Mouse (Mus musculus) C2C12 (cell line): ENCODE results near the gene Naip6. TPM values are rescaled to one million over a fixed set of nuclear protein-coding genes. Genes with fewer than 3 reads are reported as not detected.
"Not testable (repeated sequence)": the region's sequence is repeated elsewhere in the genome, so short reads cannot be mapped to it uniquely, and the experiment has no call there.

ENCODE experiments used
- H3K27me3 ChIP-seq: one replicate; pipeline ENCODE4 v1.6.1; 2011; ENCODE audit not compliant: control insufficient read depth, insufficient read depth, insufficient read length
- H3K36me3 ChIP-seq: one replicate; pipeline ENCODE4 v1.6.1; 2011; ENCODE audit not compliant: control insufficient read depth, insufficient read depth
- H3K4me3 ChIP-seq: one replicate; pipeline ENCODE4 v1.5.1; 2011; ENCODE audit warnings: mild to moderate bottlenecking, control low read depth; ENCODE audit not compliant: poor library complexity, insufficient read depth, severe bottlenecking
- H3K79me2 ChIP-seq: one replicate; pipeline ENCODE4 v1.6.1; 2011; ENCODE audit not compliant: control insufficient read depth, insufficient read depth
- H3K79me3 ChIP-seq: one replicate; pipeline ENCODE4 v1.6.1; 2011; ENCODE audit warnings: low read depth, control low read depth
- H3ac ChIP-seq: one replicate; pipeline ENCODE3; 2011; ENCODE audit warnings: low read depth; ENCODE audit not compliant: control insufficient read depth, insufficient read length
- CEBPB ChIP-seq: IDR thresholded peaks from one replicate; pipeline ENCODE4 v1.6.1; 2011; ENCODE audit warnings: low read depth, mild to moderate bottlenecking, control low read depth, moderate library complexity
- CTCF ChIP-seq: IDR thresholded peaks from one replicate; pipeline ENCODE4 v1.5.1; 2011; ENCODE audit not compliant: control insufficient read depth, insufficient read depth, insufficient read length
- FOSL1 ChIP-seq: IDR thresholded peaks from one replicate; pipeline ENCODE4 v1.8.0; 2011; ENCODE audit warnings: mild to moderate bottlenecking, low read length; ENCODE audit not compliant: poor library complexity, insufficient read depth, severe bottlenecking
- MAX ChIP-seq: IDR thresholded peaks from one replicate; pipeline ENCODE4 v1.6.1; 2011; ENCODE audit warnings: mild to moderate bottlenecking, control low read depth
- MYOD1 ChIP-seq: IDR thresholded peaks from one replicate; pipeline ENCODE4 v1.6.1; 2011; ENCODE audit warnings: low read depth; ENCODE audit not compliant: control insufficient read depth, insufficient read length
- MYOG ChIP-seq: IDR thresholded peaks from one replicate; pipeline ENCODE4 v1.6.1; 2011; ENCODE audit not compliant: control insufficient read depth, insufficient read length; ENCODE audit errors: extremely low read depth
- USF1 ChIP-seq: IDR thresholded peaks from one replicate; pipeline ENCODE4 v1.6.1; 2011; ENCODE audit warnings: low read depth, mild to moderate bottlenecking, control low read depth, moderate library complexity
- polyA plus RNA-seq: library from polyadenylated mRNA; unstranded; fragments of >200 nt; fragmentation: generic; extraction: Trizol; gene quantifications from one replicate; pipeline ENCODE4 v1.2.1, GENCODE M21; 2012; ENCODE audit warnings: missing spikeins

Gene Naip6
- polyA plus RNA-seq, 1 experiment: 0.05 TPM

DNA sequence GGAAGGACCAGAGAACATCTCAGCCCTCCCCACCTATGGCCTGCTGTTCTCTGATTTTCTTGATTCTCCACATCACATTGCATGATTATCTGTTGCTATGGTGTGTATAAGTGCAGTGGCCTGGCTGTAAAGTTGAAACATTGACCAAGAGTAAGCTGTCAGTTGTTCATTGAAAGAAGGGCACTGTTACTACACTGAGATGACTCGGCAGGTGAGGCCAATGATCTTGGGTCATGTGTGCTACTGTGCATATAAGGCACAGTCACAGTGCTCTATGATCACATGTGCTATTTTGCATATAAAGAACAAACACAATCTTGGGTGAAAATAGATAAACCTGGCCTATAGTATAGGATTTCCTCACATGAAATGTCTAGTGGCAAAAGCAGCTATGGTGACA lies 32.9 kb downstream of the Naip6 start:
- no peak for TF ChIP-seq CEBPB
- no peak for TF ChIP-seq MAX
- no peak for TF ChIP-seq USF1
- no peak overlapping the region for H3K4me3 ChIP-seq
- H3ac ChIP-seq: no peak overlapping the region

DNA sequence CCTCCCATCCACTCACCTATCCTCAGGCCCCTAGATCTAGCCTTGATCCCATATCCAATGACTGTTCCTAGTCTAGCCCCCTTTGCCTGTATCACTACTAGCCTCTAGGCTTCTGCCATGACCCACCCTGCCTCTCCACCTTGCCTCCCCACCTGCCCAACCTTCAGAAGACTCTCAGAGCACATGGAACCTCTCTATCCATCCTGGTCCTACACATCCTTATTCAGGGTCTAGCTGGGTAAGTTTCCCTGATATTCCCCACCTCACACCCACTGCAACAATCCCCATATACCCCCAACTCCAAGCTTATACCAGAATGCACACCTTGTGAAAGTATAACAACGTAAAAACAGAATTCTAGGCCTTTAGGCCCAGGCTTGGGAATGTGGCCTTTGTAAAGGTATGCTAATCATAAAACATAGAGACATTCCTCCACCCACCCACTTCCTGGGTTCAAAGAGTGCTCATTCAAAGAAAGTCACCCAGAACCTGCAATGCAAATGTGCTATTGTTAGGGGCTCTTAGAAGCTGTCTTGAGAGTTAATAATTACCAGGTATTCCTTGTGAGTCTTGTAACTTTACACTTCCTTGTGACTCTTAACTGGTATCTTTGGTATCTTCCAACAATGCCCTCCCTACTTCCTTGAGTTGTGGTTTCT lies 45.9 kb downstream of the Naip6 start:
- H3K79me2 ChIP-seq, H3K4me3 ChIP-seq, H3ac ChIP-seq, H3K27me3 ChIP-seq, H3K79me3 ChIP-seq, H3K36me3 ChIP-seq: not testable (repeated sequence)

More for the DNA sequence above, 32.9 kb downstream of the Naip6 start:
- Histone ChIP-seq H3K36me3 (no peaks in the 10 kb centered on the region), H3K27me3 (no peaks in the 10 kb centered on the region), H3K79me3 (no peaks in the 10 kb centered on the region), H3K79me2 (no peaks in the 10 kb centered on the region)

DNA sequence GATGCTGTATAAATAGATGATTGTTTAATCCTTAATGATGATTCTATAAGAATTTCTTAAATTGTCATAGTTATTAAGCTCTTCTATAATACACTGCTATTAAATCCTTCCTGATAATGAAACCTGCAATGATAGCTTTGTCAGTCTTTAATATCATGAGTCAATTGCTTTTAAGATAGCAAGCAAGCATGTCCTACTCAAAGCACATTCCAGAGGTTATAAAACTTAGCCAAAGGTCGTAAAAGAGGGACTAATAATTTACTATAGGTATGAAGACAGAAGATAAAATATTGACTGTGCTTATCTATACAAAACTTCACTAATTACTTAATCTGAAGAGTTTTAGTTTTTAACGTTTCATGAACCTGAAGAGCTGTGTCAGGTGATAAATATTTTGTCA lies 60.5 kb downstream of the Naip6 start:
- H3K4me3 ChIP-seq, H3K36me3 ChIP-seq, H3K27me3 ChIP-seq: not testable (repeated sequence)

DNA sequence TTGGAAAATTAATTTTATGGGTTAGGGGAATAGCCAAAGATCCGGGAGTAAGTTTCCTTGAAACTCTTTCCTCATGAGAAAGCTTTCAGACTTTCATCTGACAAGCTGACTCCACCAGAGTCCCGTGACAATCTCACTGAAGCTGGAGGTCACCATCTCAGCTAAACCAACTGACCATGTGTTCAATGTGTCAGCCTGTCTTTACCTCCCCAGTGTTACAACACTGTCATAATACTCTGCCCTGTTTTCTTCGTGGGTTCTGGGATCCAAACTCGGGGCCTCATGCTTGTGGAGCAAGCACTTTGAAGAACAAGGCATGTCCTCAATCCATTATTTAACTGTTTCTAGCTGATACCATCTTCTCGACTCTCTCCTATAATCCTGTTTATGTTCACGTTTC lies 61.5 kb downstream of the Naip6 start:
- not testable (repeated sequence) for H3K4me3 ChIP-seq, H3K79me3 ChIP-seq

More for the DNA sequence above, 60.5 kb downstream of the Naip6 start:
- H3ac ChIP-seq, H3K79me2 ChIP-seq, H3K79me3 ChIP-seq: not testable (repeated sequence)

DNA sequence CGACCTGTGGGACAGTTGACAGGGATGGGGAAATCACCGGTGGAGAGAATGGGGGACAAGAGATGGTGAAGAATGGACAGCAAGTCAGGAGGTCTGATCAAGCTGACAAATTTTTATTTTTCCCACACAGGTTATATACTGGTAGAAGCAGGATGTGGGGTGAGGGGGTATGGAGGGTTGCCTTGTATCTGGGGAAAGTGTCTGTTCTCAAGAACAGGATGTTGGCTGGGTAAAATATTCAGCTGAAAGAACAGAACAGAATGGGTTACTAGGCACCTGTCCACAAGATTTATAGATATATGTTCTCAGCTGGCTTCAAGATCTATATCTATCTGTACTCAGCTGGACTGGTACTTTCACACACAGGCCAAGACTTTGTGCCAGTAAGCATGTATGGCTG lies 65.6 kb downstream of the Naip6 start:
- not testable (repeated sequence) for H3K36me3 ChIP-seq, H3K79me2 ChIP-seq, H3K27me3 ChIP-seq, H3K4me3 ChIP-seq, H3K79me3 ChIP-seq, H3ac ChIP-seq

More for the DNA sequence above, 61.5 kb downstream of the Naip6 start:
- H3K36me3 ChIP-seq, H3K27me3 ChIP-seq, H3K79me2 ChIP-seq, H3ac ChIP-seq: not testable (repeated sequence)

DNA sequence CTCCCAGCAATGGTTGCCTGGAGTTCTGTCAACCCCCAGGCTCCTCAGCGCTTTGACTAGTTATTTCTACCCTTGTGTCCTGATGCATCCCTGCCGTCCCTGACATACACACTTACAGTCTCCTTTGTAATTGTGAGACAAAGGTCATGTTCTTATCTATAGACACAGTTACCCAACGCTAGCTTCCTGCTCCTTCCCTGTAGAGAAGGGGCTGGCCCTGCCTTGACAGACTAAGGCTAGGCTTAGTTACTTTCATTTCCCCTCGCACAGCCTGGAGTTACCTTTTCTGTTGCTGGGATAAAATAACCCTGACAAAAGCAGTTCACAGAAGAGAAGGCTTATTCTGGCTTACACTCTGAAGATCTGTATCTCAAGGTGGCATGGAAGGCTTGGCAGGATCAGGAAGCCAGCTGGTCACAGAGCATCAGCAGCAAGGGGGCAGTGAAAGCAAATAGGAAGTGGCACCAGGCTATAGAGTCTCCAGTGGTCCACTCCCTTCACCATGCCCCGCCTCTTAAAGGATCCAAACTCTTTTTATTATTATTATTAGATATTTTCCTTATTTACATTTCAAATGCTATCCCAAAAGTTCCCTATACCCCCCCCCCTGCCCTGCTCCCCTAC lies 70.5 kb downstream of the Naip6 start:
- not testable (repeated sequence) for H3ac ChIP-seq, H3K27me3 ChIP-seq, H3K79me3 ChIP-seq, H3K36me3 ChIP-seq, H3K4me3 ChIP-seq, H3K79me2 ChIP-seq

DNA sequence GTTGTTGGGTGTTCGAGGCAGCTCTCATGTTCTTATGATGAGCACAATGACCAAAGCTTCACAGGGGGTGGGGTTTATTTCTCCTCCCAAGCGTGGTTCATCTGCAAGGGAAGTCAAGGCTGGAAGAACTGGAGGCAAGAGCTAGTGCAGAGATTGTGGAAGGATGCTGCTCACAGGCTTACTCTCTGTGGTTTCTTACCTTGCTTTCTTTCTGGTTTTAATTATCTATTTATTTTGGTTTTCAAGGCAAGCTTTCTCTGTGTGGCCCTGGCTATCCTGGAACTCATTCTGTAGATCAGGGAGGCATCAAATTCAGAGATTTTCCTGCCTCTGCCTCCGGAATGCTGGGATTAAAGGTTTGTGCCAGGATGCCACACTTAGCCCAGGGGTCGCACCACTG lies 71.3 kb downstream of the Naip6 start, which contains the start of gene Naip5:
Gene Naip5 (minus strand): TSS at position 101 of the 400 bp plus-strand sequence.
- H3K36me3 ChIP-seq, H3K79me3 ChIP-seq, H3K27me3 ChIP-seq, H3K4me3 ChIP-seq, H3K79me2 ChIP-seq, H3ac ChIP-seq: not testable (repeated sequence)

DNA sequence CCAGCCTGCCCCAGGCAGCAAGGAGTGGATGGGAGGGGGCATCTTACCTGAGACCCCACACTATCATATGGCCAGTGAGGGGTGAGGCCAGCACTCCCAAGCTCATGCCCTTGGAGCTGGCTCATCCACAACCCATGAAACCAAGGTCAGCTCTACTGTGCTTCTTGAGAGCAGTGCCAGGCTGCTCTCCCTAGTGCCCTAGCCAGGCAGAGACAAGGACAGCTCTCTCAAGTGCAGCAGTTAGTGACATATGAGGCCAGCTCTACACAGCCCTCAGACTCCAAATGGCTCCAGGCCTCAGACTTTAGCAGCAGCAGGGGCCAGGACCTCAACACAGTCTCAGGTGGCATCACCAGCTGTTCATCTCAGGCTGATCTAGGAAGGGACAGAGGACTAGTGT lies 73.8 kb downstream of the Naip6 start:
- Histone ChIP-seq H3ac (no peak overlapping the region), H3K79me2 (no peaks in the 10 kb centered on the region), H3K36me3 (no peaks in the 10 kb centered on the region), H3K79me3 (no peaks in the 10 kb centered on the region), H3K27me3 (no peaks in the 10 kb centered on the region), H3K4me3 (no peak overlapping the region)
- no peak for TF ChIP-seq CTCF
- no peak for TF ChIP-seq CEBPB
- TF ChIP-seq USF1: no peak
- TF ChIP-seq MAX: no peak
- no peak for TF ChIP-seq MYOD1
- TF ChIP-seq FOSL1: no peak
- TF ChIP-seq MYOG: no peak
